Mouse (Mus musculus): ENCODE measurements around the gene Wnt5a. TPM values are rescaled to one million over a fixed set of nuclear protein-coding genes. Genes with fewer than 3 reads are reported as not detected.

Gene Wnt5a
- polyA plus RNA-seq, 1 experiment from 2014 or later = 26.6 TPM

DNA sequence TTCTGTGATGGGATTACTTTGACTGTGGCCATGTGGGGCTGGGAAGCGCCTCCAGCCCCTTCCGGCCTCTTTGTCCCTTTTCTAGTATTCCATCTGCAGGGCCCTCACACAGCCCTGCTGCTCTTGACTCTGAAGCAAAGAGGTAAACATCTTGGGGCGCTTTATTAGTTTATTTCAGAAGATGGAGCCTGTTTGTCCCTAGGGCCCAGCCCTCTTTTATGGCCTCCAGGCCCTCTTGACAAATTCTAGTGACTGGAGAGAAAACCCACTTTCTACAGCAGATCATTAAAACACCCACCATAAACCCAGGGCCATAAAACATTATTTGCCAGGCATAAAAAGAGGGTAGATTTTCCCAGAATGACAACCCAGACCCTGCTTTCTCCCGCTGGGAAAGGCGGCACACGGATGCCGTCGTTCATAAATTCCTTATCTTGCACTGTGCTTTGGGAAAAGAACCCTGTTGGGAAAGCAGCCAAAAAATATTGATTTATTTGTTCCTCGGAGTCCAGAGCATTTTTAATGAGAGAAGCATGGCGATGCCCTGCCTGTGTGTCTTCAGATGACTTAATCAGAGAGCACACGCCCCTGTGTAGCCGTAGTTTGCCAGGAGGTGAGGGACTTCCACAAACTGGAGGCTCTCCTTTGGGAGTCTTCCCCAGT, 3.2 kb upstream of the Wnt5a start:
- H3K9ac ChIP-seq = no peak overlapping the region
- ATAC-seq (ENCODE audit: low FRiP score, low read depth) = no peak
- H3K4me2 ChIP-seq = no peak overlapping the region
- no peaks in the 10 kb centered on the region for H3K36me3 ChIP-seq
- H3K27me3 ChIP-seq = peaks cover 4% of the 10 kb centered on the region; the same call in 1 of the 2 replicates
- H3K27ac ChIP-seq (replicated peaks) = no peak overlapping the region
- H3K4me1 ChIP-seq (replicated peaks) = peaks cover 24% of the 10 kb centered on the region
- 59% methylated on average over 12 of the region's 12 CpGs for WGBS
- no peaks in the 10 kb centered on the region for H3K9me3 ChIP-seq
- no peak overlapping the region for H3K4me3 ChIP-seq

GRCm38 (mm10) chr14:28503276-28503675, 1.3 kb upstream of the Wnt5a start:
- Histone ChIP-seq H3K9me3 (no peaks in the 10 kb centered on the region), H3K36me3 (no peaks in the 10 kb centered on the region), H3K27me3 (peaks cover 6% of the 10 kb centered on the region), H3K4me1 (replicated peaks) (peaks cover 35% of the 10 kb centered on the region), H3K9ac (no peak overlapping the region), H3K27ac (replicated peaks) (no peak overlapping the region), H3K4me3 (no peak overlapping the region), H3K4me2 (0 out of 2 replicates have a peak overlapping the region, but pooled peaks have one; percentile 90)
- 69% methylated on average over 2 of the region's 2 CpGs for WGBS
- ATAC-seq (ENCODE audit: low FRiP score, low read depth) = no peak

GRCm38 (mm10) chr14:28505051-28505585, 568 bp downstream of the Wnt5a start:
- under 1% methylated on average over 22 of the region's 22 CpGs for WGBS
- ATAC-seq (ENCODE audit: low FRiP score, low read depth) = peak; percentile 66

DNA sequence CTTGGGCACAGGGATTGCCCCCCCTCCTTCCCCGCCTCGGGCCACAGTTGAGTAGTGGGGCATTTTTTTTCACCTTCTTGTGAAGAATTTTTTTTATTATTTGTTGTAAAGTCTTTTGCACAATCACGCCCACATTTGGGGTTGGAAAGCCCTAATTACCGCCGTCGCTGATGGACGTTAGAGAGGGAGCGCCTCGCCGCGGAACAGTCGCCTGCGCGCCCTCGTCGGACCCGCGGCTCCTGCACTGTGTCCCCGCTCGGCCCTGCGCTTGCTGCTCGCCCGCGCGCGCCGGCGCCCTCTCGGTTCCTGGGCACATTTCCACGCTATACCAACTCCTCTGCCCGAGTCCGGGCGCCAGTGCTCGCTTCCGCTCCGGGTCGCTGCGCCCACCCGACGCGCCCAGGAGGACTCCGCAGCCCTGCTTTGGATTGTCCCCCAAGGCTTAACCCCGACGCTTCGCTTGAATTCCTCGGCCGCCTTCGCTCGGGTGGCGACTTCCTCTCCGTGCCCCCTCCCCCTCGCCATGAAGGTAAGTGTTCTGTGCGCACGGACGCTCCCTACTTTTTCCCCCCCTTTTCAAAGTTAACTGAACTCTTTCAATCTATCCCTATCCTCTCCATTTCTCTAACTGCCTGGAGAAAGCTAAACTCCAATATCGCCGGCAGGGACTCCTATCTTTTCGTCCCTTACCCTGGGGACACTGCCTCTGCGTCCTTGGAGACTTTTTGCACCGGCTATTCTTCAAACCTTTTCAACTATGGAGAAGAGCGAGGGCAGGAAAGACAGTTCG, 1.2 kb downstream of the Wnt5a start:
- peak overlapping the region; percentile 83 for H3K27ac ChIP-seq (replicated peaks)
- peak overlapping the region; percentile 90 for H3K4me2 ChIP-seq
- under 1% methylated on average over 62 of the region's 62 CpGs for WGBS
- peak overlapping the region; percentile 52 for H3K9ac ChIP-seq
- H3K4me3 ChIP-seq = peak overlapping the region; percentile 62
- H3K27me3 ChIP-seq = peaks cover 11% of the 10 kb centered on the region
- no peaks in the 10 kb centered on the region for H3K36me3 ChIP-seq
- ATAC-seq (ENCODE audit: low FRiP score, low read depth) = peak; percentile 52; the same call in 1 of the 2 replicates
- H3K4me1 ChIP-seq (replicated peaks) = peaks cover 59% of the 10 kb centered on the region
- H3K9me3 ChIP-seq = no peaks in the 10 kb centered on the region

More at GRCm38 (mm10) chr14:28505051-28505585, 568 bp downstream of the Wnt5a start:
- Histone ChIP-seq H3K9ac (peak overlapping the region; percentile 52), H3K9me3 (no peaks in the 10 kb centered on the region), H3K27ac (replicated peaks) (peak overlapping the region; percentile 83), H3K36me3 (no peaks in the 10 kb centered on the region), H3K4me3 (peak overlapping the region; percentile 62), H3K4me1 (replicated peaks) (peaks cover 52% of the 10 kb centered on the region), H3K4me2 (peak overlapping the region; percentile 90), H3K27me3 (peaks cover 7% of the 10 kb centered on the region)

DNA sequence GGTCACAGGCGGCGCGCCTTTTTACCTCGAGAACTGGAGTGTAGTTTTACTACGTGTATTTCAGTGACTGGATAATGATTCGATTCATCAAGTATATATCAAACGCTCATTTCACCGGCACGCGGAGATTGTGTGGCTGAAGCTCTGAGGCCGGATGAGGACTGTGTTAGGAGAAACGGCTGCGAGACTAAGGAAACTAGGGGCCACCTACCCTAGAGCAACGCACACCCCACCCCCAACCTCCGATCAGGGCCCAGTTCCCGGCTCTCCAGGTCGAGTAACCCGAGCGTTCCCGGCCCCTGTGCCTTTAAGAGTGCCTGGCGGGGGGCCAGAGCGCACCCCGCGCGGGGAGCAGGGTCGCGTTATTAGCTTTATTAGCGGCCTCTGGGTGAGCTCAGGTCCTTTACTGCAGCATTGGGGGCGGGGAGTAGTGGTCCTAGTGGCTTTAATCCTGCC, 1.9 kb downstream of the Wnt5a start:
- peaks cover 65% of the 10 kb centered on the region for H3K4me1 ChIP-seq (replicated peaks)
- H3K36me3 ChIP-seq = no peaks in the 10 kb centered on the region
- H3K27ac ChIP-seq (replicated peaks) = peak overlapping the region; percentile 83
- H3K9ac ChIP-seq = peak overlapping the region; percentile 52
- ATAC-seq (ENCODE audit: low FRiP score, low read depth) = peak; percentile 43
- H3K4me3 ChIP-seq = peak overlapping the region; percentile 62
- H3K4me2 ChIP-seq = peak overlapping the region; percentile 90
- WGBS = under 1% methylated on average over 29 of the region's 29 CpGs
- H3K9me3 ChIP-seq = no peaks in the 10 kb centered on the region
- peaks cover 8% of the 10 kb centered on the region for H3K27me3 ChIP-seq

- peak overlapping the region; percentile 83; the same call in 1 of the 2 replicates for H3K27ac ChIP-seq (replicated peaks)
Measured at GRCm38 (mm10) chr14:28507011-28507410, 2.5 kb downstream of the Wnt5a start.

DNA sequence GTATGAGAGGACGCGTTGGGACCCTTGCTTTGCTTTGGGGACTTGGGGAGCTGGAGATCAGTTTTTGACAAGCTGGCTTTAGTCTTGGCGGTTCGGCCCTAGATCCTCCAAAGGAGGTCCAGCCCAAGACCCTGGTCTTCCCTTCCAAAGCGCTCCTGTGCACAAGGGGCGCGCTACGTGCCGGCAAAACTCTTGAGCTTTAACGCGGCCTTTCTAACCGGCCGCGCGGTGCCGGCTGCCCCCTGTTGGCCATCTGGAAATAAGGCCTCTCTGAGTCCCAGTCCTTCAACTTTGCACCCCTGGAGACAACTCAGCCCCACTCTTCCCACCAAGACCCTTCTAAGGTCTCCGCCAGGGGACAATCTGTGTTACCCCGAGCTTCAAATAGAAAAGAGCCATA, 2.9 kb downstream of the Wnt5a start:
- Histone ChIP-seq H3K27ac (replicated peaks) (peak overlapping the region; percentile 83; the same call in 1 of the 2 replicates), H3K4me1 (replicated peaks) (peaks cover 70% of the 10 kb centered on the region), H3K4me3 (peak overlapping the region; percentile 62), H3K9me3 (no peaks in the 10 kb centered on the region), H3K9ac (peak overlapping the region; percentile 52), H3K36me3 (no peaks in the 10 kb centered on the region), H3K4me2 (peak overlapping the region; percentile 90), H3K27me3 (peaks cover 8% of the 10 kb centered on the region)
- 2% methylated on average over 18 of the region's 18 CpGs for WGBS
- ATAC-seq (ENCODE audit: low FRiP score, low read depth) = no peak

More at GRCm38 (mm10) chr14:28507011-28507410, 2.5 kb downstream of the Wnt5a start:
- Histone ChIP-seq H3K9ac (peak overlapping the region; percentile 52), H3K4me2 (peak overlapping the region; percentile 90), H3K4me3 (peak overlapping the region; percentile 62), H3K27me3 (peaks cover 8% of the 10 kb centered on the region), H3K9me3 (no peaks in the 10 kb centered on the region), H3K4me1 (replicated peaks) (peaks cover 70% of the 10 kb centered on the region), H3K36me3 (no peaks in the 10 kb centered on the region)
- no peak for ATAC-seq (ENCODE audit: low FRiP score, low read depth)
- under 1% methylated on average over 14 of the region's 15 CpGs for WGBS

DNA sequence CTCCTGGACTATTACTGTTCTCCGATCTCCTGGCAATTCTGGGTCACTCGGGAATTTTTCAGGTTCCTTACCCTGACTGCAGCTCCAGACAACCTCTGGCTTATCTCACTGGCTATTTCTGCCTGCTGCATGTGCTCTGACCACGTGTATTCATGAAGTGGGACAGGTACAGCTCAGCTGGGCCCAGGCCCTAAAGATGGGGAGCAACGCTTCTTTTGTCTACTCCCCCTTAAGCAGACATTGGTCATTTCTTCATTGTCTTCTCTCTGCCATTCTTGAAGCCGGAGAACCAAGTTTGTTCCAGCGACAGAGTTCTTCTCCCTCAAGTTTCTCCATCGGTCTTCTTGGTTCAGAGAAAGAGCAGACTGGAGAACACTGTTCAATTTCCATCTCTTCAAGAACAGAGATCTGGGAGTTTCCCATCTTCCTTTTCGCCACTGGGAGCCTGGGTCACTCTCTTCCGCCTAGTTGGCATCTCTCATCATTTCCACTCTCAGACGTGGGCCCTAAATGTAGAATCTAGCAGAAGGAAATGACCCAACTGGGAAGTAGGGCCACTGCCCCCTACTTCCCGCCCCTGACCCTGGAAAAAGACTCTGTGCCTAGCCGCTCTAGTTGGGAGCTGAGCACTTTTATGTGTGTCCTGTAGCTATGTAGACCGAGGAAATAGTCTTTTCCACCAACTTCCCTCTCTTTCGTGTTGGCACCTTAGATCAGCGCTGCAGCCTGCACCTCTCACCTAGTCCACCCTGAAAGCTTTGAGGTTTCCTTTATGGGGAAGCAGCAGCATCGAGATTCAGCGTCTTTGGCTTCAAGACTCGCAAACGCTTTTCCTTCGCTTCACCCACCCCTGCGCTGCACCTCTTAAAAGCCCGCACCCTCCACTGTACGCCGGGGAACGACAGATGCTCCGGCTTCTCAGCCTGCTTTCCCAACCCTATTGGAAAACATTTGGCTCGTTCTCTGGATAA, 4.0 kb downstream of the Wnt5a start:
- 13% methylated on average over 27 of the region's 27 CpGs for WGBS
- Histone ChIP-seq H3K4me3 (peak overlapping the region; percentile 62), H3K4me2 (peak overlapping the region; percentile 90), H3K9ac (peak overlapping the region; percentile 45), H3K27ac (replicated peaks) (peak overlapping the region; percentile 71; the same call in 1 of the 2 replicates), H3K36me3 (no peaks in the 10 kb centered on the region), H3K9me3 (no peaks in the 10 kb centered on the region), H3K4me1 (replicated peaks) (peaks cover 70% of the 10 kb centered on the region), H3K27me3 (peaks cover 15% of the 10 kb centered on the region)
- no peak for ATAC-seq (ENCODE audit: low FRiP score, low read depth)

DNA sequence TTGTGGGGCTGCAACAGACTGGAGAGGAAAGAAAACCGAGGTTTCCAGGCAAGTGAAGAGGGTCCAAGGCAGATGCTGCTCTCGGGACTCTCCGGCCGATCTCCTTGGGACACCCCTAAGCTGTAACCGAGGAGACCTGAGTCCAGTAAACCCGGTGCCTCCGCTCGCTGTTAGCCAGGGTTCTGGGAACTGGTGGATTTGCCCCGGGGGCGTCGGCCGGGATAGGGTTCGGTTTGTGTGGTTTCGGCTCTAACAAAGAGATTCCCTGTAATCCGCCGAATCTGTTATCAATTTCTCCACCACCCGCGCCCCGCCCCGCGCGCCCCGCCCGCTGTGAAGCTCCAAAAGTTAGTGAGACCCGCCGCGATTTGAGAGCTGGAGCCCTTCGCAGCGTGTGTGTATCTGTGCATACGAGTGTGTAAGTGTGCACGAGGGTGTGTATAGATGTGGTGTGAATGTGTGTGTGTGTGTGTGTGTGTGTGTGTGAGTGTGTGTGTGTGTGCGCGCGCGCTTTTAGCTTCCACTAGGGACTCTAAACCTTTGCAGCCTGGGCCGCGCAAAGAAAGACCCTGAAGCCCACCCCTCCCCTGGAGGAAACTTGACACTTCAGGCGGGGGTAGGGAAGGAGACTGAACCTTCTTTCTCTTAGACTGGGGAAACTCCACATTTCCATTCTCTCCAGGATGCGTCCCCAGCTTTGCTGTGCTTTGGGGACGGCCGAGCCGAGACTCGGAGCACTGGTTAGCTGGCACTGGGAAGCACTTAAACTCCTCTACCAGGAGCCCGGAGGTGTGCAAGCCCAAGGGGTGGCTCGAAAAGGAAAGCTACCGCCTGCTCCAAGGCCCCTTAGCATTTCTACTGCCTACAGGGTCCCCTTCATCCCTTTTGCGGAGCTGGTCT, 5.1 kb downstream of the Wnt5a start:
- H3K4me3 ChIP-seq = peak overlapping the region; percentile 62
- peak overlapping the region; percentile 45 for H3K9ac ChIP-seq
- H3K9me3 ChIP-seq = no peaks in the 10 kb centered on the region
- peak overlapping the region; percentile 90 for H3K4me2 ChIP-seq
- peaks cover 16% of the 10 kb centered on the region for H3K27me3 ChIP-seq
- H3K36me3 ChIP-seq = no peaks in the 10 kb centered on the region
- under 1% methylated on average over 47 of the region's 47 CpGs for WGBS
- H3K4me1 ChIP-seq (replicated peaks) = peaks cover 60% of the 10 kb centered on the region
- H3K27ac ChIP-seq (replicated peaks) = peak overlapping the region; percentile 71
- no peak; the same call in 1 of the 2 replicates for ATAC-seq (ENCODE audit: low FRiP score, low read depth)

- Histone ChIP-seq H3K9ac (peak overlapping the region; percentile 45), H3K4me1 (replicated peaks) (peaks cover 57% of the 10 kb centered on the region), H3K4me2 (peak overlapping the region; percentile 90), H3K36me3 (no peaks in the 10 kb centered on the region), H3K4me3 (peak overlapping the region; percentile 62), H3K9me3 (no peaks in the 10 kb centered on the region), H3K27ac (replicated peaks) (peak overlapping the region; percentile 71), H3K27me3 (peaks cover 16% of the 10 kb centered on the region)
- no peak for ATAC-seq (ENCODE audit: low FRiP score, low read depth)
- WGBS = under 1% methylated on average over 27 of the region's 29 CpGs
Measured at GRCm38 (mm10) chr14:28510341-28511028, 5.9 kb downstream of the Wnt5a start.

All from hindbrain, embryonic 15.5 days (tissue).